Mouse (Mus musculus): Measurements from ENCODE around the gene Rnf150. TPM values are rescaled to one million over a fixed set of nuclear protein-coding genes. Genes with fewer than 3 reads are reported as not detected.

The Rnf150 gene
- polyA plus RNA-seq, 1 experiment from 2014 or later: 1.3 TPM

GRCm38 (mm10) chr8:82920124-82920523, 57.0 kb downstream of the Rnf150 start:
- 76% methylated on average over 4 of the region's 4 CpGs for WGBS
- H3K9me3 ChIP-seq (replicated peaks; ENCODE audit: control insufficient read depth, low read length): no peaks in the 10 kb centered on the region
- ATAC-seq (ENCODE audit: insufficient read depth, low FRiP score): no peak

GRCm38 (mm10) chr8:82925286-82925685, 62.1 kb downstream of the Rnf150 start:
- H3K36me3 ChIP-seq (ENCODE audit: control insufficient read depth, insufficient read depth, low read length): no peaks in the 10 kb centered on the region
- ATAC-seq (ENCODE audit: insufficient read depth, low FRiP score): no peak
- no peak overlapping the region for H3K4me2 ChIP-seq (ENCODE audit: low read depth, low read length)
- H3K27ac ChIP-seq (ENCODE audit: low read length): no peak overlapping the region
- H3K9me3 ChIP-seq (replicated peaks; ENCODE audit: control insufficient read depth, low read length): no peaks in the 10 kb centered on the region
- no peak overlapping the region for H3K9ac ChIP-seq (ENCODE audit: low read length)
- no peaks in the 10 kb centered on the region for H3K27me3 ChIP-seq (ENCODE audit: control insufficient read depth, insufficient read depth, low read length)
- 92% methylated on average over 3 of the region's 3 CpGs for WGBS
- H3K4me3 ChIP-seq (replicated peaks; ENCODE audit: low read length): no peak overlapping the region
- H3K4me1 ChIP-seq (ENCODE audit: control insufficient read depth, insufficient read depth, low read length): 0 out of 2 replicates have a peak, but pooled peaks cover 4% of the 10 kb centered on the region

More at GRCm38 (mm10) chr8:82920124-82920523, 57.0 kb downstream of the Rnf150 start:
- no peak overlapping the region for H3K4me3 ChIP-seq (replicated peaks; ENCODE audit: low read length)
- no peak overlapping the region for H3K9ac ChIP-seq (ENCODE audit: low read length)
- H3K4me1 ChIP-seq (ENCODE audit: control insufficient read depth, insufficient read depth, low read length): no peaks in the 10 kb centered on the region
- no peaks in the 10 kb centered on the region for H3K27me3 ChIP-seq (ENCODE audit: control insufficient read depth, insufficient read depth, low read length)
- no peak overlapping the region for H3K4me2 ChIP-seq (ENCODE audit: low read depth, low read length)
- no peaks in the 10 kb centered on the region for H3K36me3 ChIP-seq (ENCODE audit: control insufficient read depth, insufficient read depth, low read length)
- H3K27ac ChIP-seq (ENCODE audit: low read length): no peak overlapping the region

- no peaks in the 10 kb centered on the region for H3K27me3 ChIP-seq (ENCODE audit: control insufficient read depth, insufficient read depth, low read length)
- no peak overlapping the region for H3K27ac ChIP-seq (ENCODE audit: low read length)
- 0 out of 2 replicates have a peak, but pooled peaks cover 4% of the 10 kb centered on the region for H3K4me1 ChIP-seq (ENCODE audit: control insufficient read depth, insufficient read depth, low read length)
- no peaks in the 10 kb centered on the region for H3K9me3 ChIP-seq (replicated peaks; ENCODE audit: control insufficient read depth, low read length)
- no peak overlapping the region for H3K4me2 ChIP-seq (ENCODE audit: low read depth, low read length)
- WGBS: 83% methylated on average over 5 of the region's 5 CpGs
- H3K9ac ChIP-seq (ENCODE audit: low read length): no peak overlapping the region
- no peaks in the 10 kb centered on the region for H3K36me3 ChIP-seq (ENCODE audit: control insufficient read depth, insufficient read depth, low read length)
- no peak for ATAC-seq (ENCODE audit: insufficient read depth, low FRiP score)
- no peak overlapping the region for H3K4me3 ChIP-seq (replicated peaks; ENCODE audit: low read length)
These were observed 63.4 kb downstream of the Rnf150 start for GRCm38 (mm10) chr8:82926518-82926917.

- WGBS: 87% methylated on average over 7 of the region's 7 CpGs
- H3K4me1 ChIP-seq (ENCODE audit: control insufficient read depth, insufficient read depth, low read length): 0 out of 2 replicates have a peak, but pooled peaks cover 4% of the 10 kb centered on the region
These were observed 68.4 kb downstream of the Rnf150 start for GRCm38 (mm10) chr8:82931554-82931953.

GRCm38 (mm10) chr8:82936162-82936561, 73.0 kb downstream of the Rnf150 start:
- H3K36me3 ChIP-seq (ENCODE audit: control insufficient read depth, insufficient read depth, low read length): no peaks in the 10 kb centered on the region
- H3K4me2 ChIP-seq (ENCODE audit: low read depth, low read length): no peak overlapping the region
- no peak overlapping the region for H3K27ac ChIP-seq (ENCODE audit: low read length)
- no peak overlapping the region for H3K9ac ChIP-seq (ENCODE audit: low read length)
- no peaks in the 10 kb centered on the region for H3K27me3 ChIP-seq (ENCODE audit: control insufficient read depth, insufficient read depth, low read length)
- WGBS: 81% methylated on average over 7 of the region's 7 CpGs
- no peak overlapping the region for H3K4me3 ChIP-seq (replicated peaks; ENCODE audit: low read length)
- H3K9me3 ChIP-seq (replicated peaks; ENCODE audit: control insufficient read depth, low read length): no peaks in the 10 kb centered on the region
- H3K4me1 ChIP-seq (ENCODE audit: control insufficient read depth, insufficient read depth, low read length): peaks cover 19% of the 10 kb centered on the region
- no peak for ATAC-seq (ENCODE audit: insufficient read depth, low FRiP score)

More at GRCm38 (mm10) chr8:82931554-82931953, 68.4 kb downstream of the Rnf150 start:
- no peak overlapping the region for H3K9ac ChIP-seq (ENCODE audit: low read length)
- no peaks in the 10 kb centered on the region for H3K9me3 ChIP-seq (replicated peaks; ENCODE audit: control insufficient read depth, low read length)
- ATAC-seq (ENCODE audit: insufficient read depth, low FRiP score): no peak
- H3K27me3 ChIP-seq (ENCODE audit: control insufficient read depth, insufficient read depth, low read length): no peaks in the 10 kb centered on the region
- H3K36me3 ChIP-seq (ENCODE audit: control insufficient read depth, insufficient read depth, low read length): no peaks in the 10 kb centered on the region
- H3K4me3 ChIP-seq (replicated peaks; ENCODE audit: low read length): no peak overlapping the region
- H3K27ac ChIP-seq (ENCODE audit: low read length): no peak overlapping the region
- no peak overlapping the region for H3K4me2 ChIP-seq (ENCODE audit: low read depth, low read length)

GRCm38 (mm10) chr8:82936866-82937265, 73.7 kb downstream of the Rnf150 start:
- Histone ChIP-seq H3K9ac (ENCODE audit: low read length) (no peak overlapping the region), H3K27ac (ENCODE audit: low read length) (no peak overlapping the region), H3K4me3 (replicated peaks; ENCODE audit: low read length) (no peak overlapping the region), H3K4me1 (ENCODE audit: control insufficient read depth, insufficient read depth, low read length) (peaks cover 19% of the 10 kb centered on the region), H3K36me3 (ENCODE audit: control insufficient read depth, insufficient read depth, low read length) (no peaks in the 10 kb centered on the region), H3K9me3 (replicated peaks; ENCODE audit: control insufficient read depth, low read length) (no peaks in the 10 kb centered on the region), H3K27me3 (ENCODE audit: control insufficient read depth, insufficient read depth, low read length) (no peaks in the 10 kb centered on the region), H3K4me2 (ENCODE audit: low read depth, low read length) (no peak overlapping the region)
- WGBS: 52% methylated on average over 4 of the region's 4 CpGs
- no peak for ATAC-seq (ENCODE audit: insufficient read depth, low FRiP score)

- H3K9me3 ChIP-seq (replicated peaks; ENCODE audit: control insufficient read depth, low read length): no peaks in the 10 kb centered on the region
- peak overlapping the region; percentile 77 for H3K27ac ChIP-seq (ENCODE audit: low read length)
- peaks cover 29% of the 10 kb centered on the region for H3K4me1 ChIP-seq (ENCODE audit: control insufficient read depth, insufficient read depth, low read length)
- no peaks in the 10 kb centered on the region for H3K36me3 ChIP-seq (ENCODE audit: control insufficient read depth, insufficient read depth, low read length)
- peak overlapping the region; percentile 27 for H3K4me2 ChIP-seq (ENCODE audit: low read depth, low read length)
- WGBS: 11% methylated on average over 6 of the region's 6 CpGs
- H3K4me3 ChIP-seq (replicated peaks; ENCODE audit: low read length): no peak overlapping the region
- ATAC-seq (ENCODE audit: insufficient read depth, low FRiP score): peak; percentile 82
- no peak overlapping the region for H3K9ac ChIP-seq (ENCODE audit: low read length)
- no peaks in the 10 kb centered on the region for H3K27me3 ChIP-seq (ENCODE audit: control insufficient read depth, insufficient read depth, low read length)
These were observed 76.8 kb downstream of the Rnf150 start for GRCm38 (mm10) chr8:82939912-82940311.

- ATAC-seq (ENCODE audit: insufficient read depth, low FRiP score): peak; percentile 25; the same call in 1 of the 2 replicates
- Histone ChIP-seq H3K4me1 (ENCODE audit: control insufficient read depth, insufficient read depth, low read length) (peaks cover 22% of the 10 kb centered on the region), H3K4me2 (ENCODE audit: low read depth, low read length) (no peak overlapping the region)
These were observed 80.3 kb downstream of the Rnf150 start for GRCm38 (mm10) chr8:82943223-82944006.

GRCm38 (mm10) chr8:82945867-82946266, 82.7 kb downstream of the Rnf150 start:
- ATAC-seq (ENCODE audit: insufficient read depth, low FRiP score): no peak
- no peaks in the 10 kb centered on the region for H3K36me3 ChIP-seq (ENCODE audit: control insufficient read depth, insufficient read depth, low read length)
- H3K4me1 ChIP-seq (ENCODE audit: control insufficient read depth, insufficient read depth, low read length): peaks cover 10% of the 10 kb centered on the region
- no peak overlapping the region for H3K4me3 ChIP-seq (replicated peaks; ENCODE audit: low read length)
- H3K9ac ChIP-seq (ENCODE audit: low read length): no peak overlapping the region
- peaks cover 3% of the 10 kb centered on the region; the same call in 1 of the 2 replicates for H3K9me3 ChIP-seq (replicated peaks; ENCODE audit: control insufficient read depth, low read length)
- WGBS: 72% methylated on average over 3 of the region's 3 CpGs
- H3K27ac ChIP-seq (ENCODE audit: low read length): no peak overlapping the region
- no peak overlapping the region for H3K4me2 ChIP-seq (ENCODE audit: low read depth, low read length)
- H3K27me3 ChIP-seq (ENCODE audit: control insufficient read depth, insufficient read depth, low read length): no peaks in the 10 kb centered on the region

More at GRCm38 (mm10) chr8:82943223-82944006, 80.3 kb downstream of the Rnf150 start:
- Histone ChIP-seq H3K36me3 (ENCODE audit: control insufficient read depth, insufficient read depth, low read length) (no peaks in the 10 kb centered on the region), H3K9me3 (replicated peaks; ENCODE audit: control insufficient read depth, low read length) (no peaks in the 10 kb centered on the region), H3K9ac (ENCODE audit: low read length) (no peak overlapping the region), H3K27me3 (ENCODE audit: control insufficient read depth, insufficient read depth, low read length) (no peaks in the 10 kb centered on the region), H3K27ac (ENCODE audit: low read length) (peak overlapping the region; percentile 58), H3K4me3 (replicated peaks; ENCODE audit: low read length) (no peak overlapping the region)
- 35% methylated on average over 6 of the region's 6 CpGs for WGBS

Measured in stomach, embryonic 16.5 days (tissue).